Mouse (Mus musculus) thymus, postnatal 10 days (tissue): ENCODE data around the gene Pcif1.
A peak's percentile ranks its signal among the peaks of the same experiment; 100 is the strongest.
"Not testable (repeated sequence)": the region's sequence is repeated elsewhere in the genome, so short reads cannot be mapped to it uniquely, and the experiment has no call there.

Experiments
- DNase-seq, 2 experiments: peaks; one replicate each; pipeline ENCODE4 v3.0.0; 2021; ENCODE audit warnings: low spot score in 2 of 2

Gene Pcif1

GRCm38 (mm10) chr2:164879228-164879567 is at the start of gene Pcif1:
Gene Pcif1, plus strand, starts transcription at chr2:164879304.
- DNase-seq, result peak; percentile 93 to 97

GRCm38 (mm10) chr2:164831029-164831428 is 48.1 kb upstream of the Pcif1 start:
- DNase-seq, result no peak

- DNase-seq, result no peak
Measured at GRCm38 (mm10) chr2:164832032-164832747, 46.9 kb upstream of the Pcif1 start.

GRCm38 (mm10) chr2:164832748-164833301 is 46.3 kb upstream of the Pcif1 start, which contains the start of gene Ctsa:
Gene Ctsa, plus strand, starts transcription at chr2:164832873.
- peak; percentile 67 to 77 for DNase-seq

GRCm38 (mm10) chr2:164833314-164833959 is 45.7 kb upstream of the Pcif1 start, which contains the start of gene Neurl2:
Gene Neurl2, minus strand, starts transcription at chr2:164833456.
- DNase-seq, result peak; percentile 72 to 75

GRCm38 (mm10) chr2:164834531-164834930 is 44.6 kb upstream of the Pcif1 start:
- DNase-seq, result peak; percentile 19 to 38

- DNase-seq, result no peak
Measured at GRCm38 (mm10) chr2:164835164-164835563, 43.9 kb upstream of the Pcif1 start.

- no peak for DNase-seq
Measured at GRCm38 (mm10) chr2:164845782-164846181, 33.3 kb upstream of the Pcif1 start.

- DNase-seq, result peak; percentile 37 to 43
Measured at GRCm38 (mm10) chr2:164850061-164850460, 29.0 kb upstream of the Pcif1 start.

GRCm38 (mm10) chr2:164855572-164855971 is 23.5 kb upstream of the Pcif1 start:
- DNase-seq, result not testable (repeated sequence)

- no peak for DNase-seq
Measured at GRCm38 (mm10) chr2:164856309-164857100, 22.6 kb upstream of the Pcif1 start.

GRCm38 (mm10) chr2:164857101-164857821 is 21.8 kb upstream of the Pcif1 start, which contains the start of gene Pltp:
Gene Pltp, minus strand, starts transcription at chr2:164857711.
- DNase-seq, result no peak

- no peak for DNase-seq
Measured at GRCm38 (mm10) chr2:164857842-164858553, 21.1 kb upstream of the Pcif1 start.

- no peak for DNase-seq
Measured at GRCm38 (mm10) chr2:164859155-164859554, 19.9 kb upstream of the Pcif1 start.

- no peak for DNase-seq
Measured at GRCm38 (mm10) chr2:164859640-164860432, 19.3 kb upstream of the Pcif1 start.

- DNase-seq, result no peak
Measured at GRCm38 (mm10) chr2:164861094-164861493, 18.0 kb upstream of the Pcif1 start.

- DNase-seq, result no peak
Measured at GRCm38 (mm10) chr2:164862179-164862861, 16.8 kb upstream of the Pcif1 start.

GRCm38 (mm10) chr2:164863411-164863810 is 15.7 kb upstream of the Pcif1 start:
- DNase-seq, result not testable (repeated sequence)

GRCm38 (mm10) chr2:164864593-164864992 is 14.5 kb upstream of the Pcif1 start:
- no peak for DNase-seq
